Mouse (Mus musculus) urinary bladder, postnatal 0 days (tissue): ENCODE results near the gene Olfr982. TPM values are rescaled to one million over a fixed set of nuclear protein-coding genes. Genes with fewer than 3 reads are reported as not detected.

Experiments
- polyA plus RNA-seq: library from polyadenylated mRNA; unstranded; fragments of >200 nt; fragmentation: Nextera tagmentation; extraction: Ambion mirVana; gene quantifications from 2 replicates; pipeline ENCODE4 v1.2.1, GENCODE M21; 2015

The Olfr982 gene
- not detected in 2 replicates for polyA plus RNA-seq

DNA sequence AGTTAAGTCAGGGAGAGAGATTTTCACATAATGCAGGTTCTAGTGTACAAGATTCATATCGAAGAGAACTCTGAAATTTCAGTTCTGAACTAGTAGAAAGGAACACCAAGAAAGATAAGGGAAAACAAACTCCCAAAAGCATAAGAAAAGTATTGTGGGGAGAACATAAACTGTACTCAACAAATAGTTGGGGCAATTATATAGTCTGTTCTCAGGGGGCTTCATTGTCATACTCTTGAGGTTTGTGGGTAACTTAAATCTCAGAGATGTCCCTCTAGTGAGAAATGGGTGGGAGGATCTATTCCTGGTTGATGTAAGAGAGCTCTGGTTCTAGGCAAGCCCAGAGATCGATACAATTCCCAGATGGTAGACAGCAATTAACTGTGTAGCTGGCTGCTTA is at the start of gene Olfr982:
Olfr982 (plus strand) TSS at position 301 of the 400 bp plus-strand sequence.

DNA sequence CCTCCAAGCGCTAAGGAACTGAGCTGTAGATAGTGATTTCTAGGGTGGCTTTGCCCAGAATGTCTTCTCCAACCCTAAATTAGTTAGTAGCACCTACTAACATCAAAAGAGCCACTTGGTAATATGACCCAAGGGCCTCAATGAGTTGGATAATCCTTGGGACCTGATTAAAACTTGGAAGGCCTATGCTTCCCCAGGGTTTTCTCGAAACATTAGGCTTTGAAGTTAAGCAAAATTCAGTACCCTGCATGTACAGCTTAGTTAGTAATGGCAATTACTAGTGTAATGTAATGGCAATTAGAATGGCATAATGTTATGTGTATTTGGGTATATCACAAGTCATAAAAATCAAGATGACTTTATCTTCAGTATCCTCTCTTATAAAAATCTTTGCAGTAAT is 19.9 kb downstream of the Olfr982 start, which contains the start of gene Olfr983:
Olfr983 (minus strand) TSS at position 101 of the 400 bp plus-strand sequence.

GRCm38 (mm10) chr9:40114106-40114505 is 40.5 kb downstream of the Olfr982 start, which contains the start of gene Olfr984:
Gene Olfr984 (minus strand): TSS chr9:40114206.

Other genes with a start within 250 kb of the Olfr982 start
- gene Olfr971, start 237.0 kb upstream of the Olfr982 start, polyA plus RNA-seq = not detected in 2 replicates
- gene Olfr972, start 207.4 kb upstream of the Olfr982 start, polyA plus RNA-seq = not detected in 2 replicates
- not detected in 2 replicates for gene Olfr229, start 166.5 kb upstream of the Olfr982 start, polyA plus RNA-seq
- not detected in 2 replicates for gene Olfr974, start 136.3 kb upstream of the Olfr982 start, polyA plus RNA-seq
- gene Olfr975, start 121.8 kb upstream of the Olfr982 start, polyA plus RNA-seq = not detected in 2 replicates
- not detected in 2 replicates for gene Olfr976, start 112.7 kb upstream of the Olfr982 start, polyA plus RNA-seq
- gene Olfr978, start 81.7 kb upstream of the Olfr982 start, polyA plus RNA-seq = not detected in 2 replicates
- gene Olfr979, start 70.4 kb upstream of the Olfr982 start, polyA plus RNA-seq = not detected in 2 replicates
- gene Olfr980, start 64.2 kb upstream of the Olfr982 start, polyA plus RNA-seq = not detected in 2 replicates
- gene Olfr981, start 52.4 kb upstream of the Olfr982 start, polyA plus RNA-seq = not detected in 2 replicates
- not detected in 2 replicates for gene Olfr983, start 19.8 kb downstream of the Olfr982 start, polyA plus RNA-seq
- gene Olfr984, start 40.4 kb downstream of the Olfr982 start, polyA plus RNA-seq = not detected in 2 replicates
- gene Olfr985, start 56.4 kb downstream of the Olfr982 start, polyA plus RNA-seq = not detected in 2 replicates
- not detected in 2 replicates for gene Tmem225, start 74.3 kb downstream of the Olfr982 start, polyA plus RNA-seq
- gene Olfr986, start 107.1 kb downstream of the Olfr982 start, polyA plus RNA-seq = not detected in 2 replicates
- 2.4 and 2.5 TPM in 2 replicates for gene Zfp202, start 118.5 kb downstream of the Olfr982 start, polyA plus RNA-seq
- 3.4 and 4.9 TPM in 2 replicates for gene Scn3b, start 195.4 kb downstream of the Olfr982 start, polyA plus RNA-seq